Mouse (Mus musculus): ENCODE measurements at regions not wholly inside any gene's neighbourhood (a gene's known extent, or its start where the extent isn't known, plus 50 kb on each side); places are given as distances from the start of the nearest gene placed in this dataset.
A peak's percentile ranks its signal among the peaks of the same experiment; 100 is the strongest.

GRCm38 (mm10) chr17:51525219-51525618, 307.9 kb downstream of the Satb1 start:
- Histone ChIP-seq H3K4me2 (ENCODE audit: low read length) (no peak overlapping the region), H3K9me3 (replicated peaks; ENCODE audit: control insufficient read depth, low read length) (no peaks in the 10 kb centered on the region), H3K4me3 (ENCODE audit: low read depth, low read length) (no peak overlapping the region), H3K9ac (ENCODE audit: low read length) (no peak overlapping the region), H3K36me3 (ENCODE audit: control insufficient read depth, insufficient read depth, low read length) (no peaks in the 10 kb centered on the region), H3K4me1 (ENCODE audit: control insufficient read depth, insufficient read depth, low read length) (no peaks in the 10 kb centered on the region), H3K27me3 (replicated peaks; ENCODE audit: control insufficient read depth, insufficient read depth, low read length) (no peaks in the 10 kb centered on the region), H3K27ac (ENCODE audit: low read depth, low read length) (no peak overlapping the region)
- WGBS, result 65% methylated on average over 2 of the region's 2 CpGs
- ATAC-seq (no peak), DNase-seq (ENCODE audit: low spot score) (no peak)

GRCm38 (mm10) chr17:51511917-51512316, 321.2 kb downstream of the Satb1 start:
- Histone ChIP-seq H3K4me2 (ENCODE audit: low read length) (no peak overlapping the region), H3K4me1 (ENCODE audit: control insufficient read depth, insufficient read depth, low read length) (no peaks in the 10 kb centered on the region), H3K4me3 (ENCODE audit: low read depth, low read length) (no peak overlapping the region), H3K36me3 (ENCODE audit: control insufficient read depth, insufficient read depth, low read length) (no peaks in the 10 kb centered on the region), H3K9me3 (replicated peaks; ENCODE audit: control insufficient read depth, low read length) (no peaks in the 10 kb centered on the region), H3K9ac (ENCODE audit: low read length) (no peak overlapping the region), H3K27ac (ENCODE audit: low read depth, low read length) (no peak overlapping the region), H3K27me3 (replicated peaks; ENCODE audit: control insufficient read depth, insufficient read depth, low read length) (no peaks in the 10 kb centered on the region)
- DNase-seq (ENCODE audit: low spot score) (no peak), ATAC-seq (no peak)
- WGBS, result 66% methylated on average over 2 of the region's 2 CpGs

- Histone ChIP-seq H3K4me1 (ENCODE audit: control insufficient read depth, insufficient read depth, low read length) (no peaks in the 10 kb centered on the region), H3K9me3 (replicated peaks; ENCODE audit: control insufficient read depth, low read length) (no peaks in the 10 kb centered on the region), H3K36me3 (ENCODE audit: control insufficient read depth, insufficient read depth, low read length) (no peaks in the 10 kb centered on the region), H3K9ac (ENCODE audit: low read length) (no peak overlapping the region), H3K4me3 (ENCODE audit: low read depth, low read length) (no peak overlapping the region), H3K4me2 (ENCODE audit: low read length) (no peak overlapping the region), H3K27ac (ENCODE audit: low read depth, low read length) (no peak overlapping the region), H3K27me3 (replicated peaks; ENCODE audit: control insufficient read depth, insufficient read depth, low read length) (no peaks in the 10 kb centered on the region)
- ATAC-seq, result no peak
- no peak for DNase-seq (ENCODE audit: low spot score)
- WGBS, result 90% methylated on average over 10 of the region's 10 CpGs
Measured at GRCm38 (mm10) chr17:51500751-51501150, 321.6 kb upstream of the Tbc1d5 start.

GRCm38 (mm10) chr17:51499541-51499940, 320.4 kb upstream of the Tbc1d5 start:
- H3K9me3 ChIP-seq (replicated peaks; ENCODE audit: control insufficient read depth, low read length), result no peaks in the 10 kb centered on the region
- no peak overlapping the region for H3K4me2 ChIP-seq (ENCODE audit: low read length)
- no peak for DNase-seq (ENCODE audit: low spot score)
- no peaks in the 10 kb centered on the region for H3K36me3 ChIP-seq (ENCODE audit: control insufficient read depth, insufficient read depth, low read length)
- WGBS, result 87% methylated on average over 2 of the region's 2 CpGs
- H3K27ac ChIP-seq (ENCODE audit: low read depth, low read length), result no peak overlapping the region
- no peaks in the 10 kb centered on the region for H3K4me1 ChIP-seq (ENCODE audit: control insufficient read depth, insufficient read depth, low read length)
- no peak overlapping the region for H3K9ac ChIP-seq (ENCODE audit: low read length)
- H3K4me3 ChIP-seq (ENCODE audit: low read depth, low read length), result no peak overlapping the region
- no peak for ATAC-seq
- no peaks in the 10 kb centered on the region for H3K27me3 ChIP-seq (replicated peaks; ENCODE audit: control insufficient read depth, insufficient read depth, low read length)

DNA sequence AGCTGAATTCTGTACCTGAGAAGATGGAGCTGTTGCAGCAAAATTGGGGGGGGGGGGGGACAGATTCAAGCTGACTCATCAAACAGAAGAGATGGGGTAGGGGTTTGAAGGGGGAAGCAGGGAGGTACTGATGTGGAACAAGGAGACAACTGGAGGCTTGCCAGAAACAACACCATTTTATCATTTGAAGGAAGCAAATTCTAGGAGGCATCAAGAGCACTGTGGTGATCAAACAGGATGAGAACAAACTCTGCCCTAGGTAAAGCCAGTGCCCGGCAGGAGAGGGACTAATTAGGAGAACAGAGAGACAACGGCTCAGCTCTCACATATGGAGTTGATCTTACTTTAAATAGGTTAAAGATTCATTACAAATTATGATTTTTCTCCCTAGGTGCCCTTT, 315.9 kb upstream of the Tbc1d5 start:
- no peak overlapping the region for H3K9ac ChIP-seq (ENCODE audit: low read length)
- no peak overlapping the region for H3K27ac ChIP-seq (ENCODE audit: low read depth, low read length)
- H3K27me3 ChIP-seq (replicated peaks; ENCODE audit: control insufficient read depth, insufficient read depth, low read length), result no peaks in the 10 kb centered on the region
- H3K4me3 ChIP-seq (ENCODE audit: low read depth, low read length), result no peak overlapping the region
- no peaks in the 10 kb centered on the region for H3K9me3 ChIP-seq (replicated peaks; ENCODE audit: control insufficient read depth, low read length)
- no peaks in the 10 kb centered on the region for H3K36me3 ChIP-seq (ENCODE audit: control insufficient read depth, insufficient read depth, low read length)
- 54% methylated on average over 2 of the region's 2 CpGs for WGBS
- ATAC-seq (no peak), DNase-seq (ENCODE audit: low spot score) (peak; percentile 6)
- H3K4me1 ChIP-seq (ENCODE audit: control insufficient read depth, insufficient read depth, low read length), result no peaks in the 10 kb centered on the region
- no peak overlapping the region for H3K4me2 ChIP-seq (ENCODE audit: low read length)

DNA sequence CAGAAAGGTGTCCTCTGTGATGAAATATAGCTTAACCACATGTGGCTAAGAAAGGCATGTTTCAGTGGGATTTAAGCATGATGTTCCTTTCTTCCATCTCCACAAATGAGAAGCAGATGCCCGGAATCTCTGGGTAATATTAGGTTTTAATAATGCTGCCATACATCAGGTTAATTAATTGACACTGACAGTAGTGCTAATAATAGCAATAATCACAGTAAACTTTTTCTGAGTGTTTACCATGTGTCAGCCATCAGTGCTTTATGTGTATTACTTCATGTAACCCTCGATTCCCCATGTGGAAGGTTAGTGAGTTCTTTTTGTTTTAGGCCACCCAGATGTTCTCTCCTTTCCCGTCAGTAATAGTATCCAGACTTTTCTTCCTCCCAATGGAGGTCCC, 310.2 kb upstream of the Tbc1d5 start:
- H3K27me3 ChIP-seq (replicated peaks; ENCODE audit: control insufficient read depth, insufficient read depth, low read length), result no peaks in the 10 kb centered on the region
- H3K4me2 ChIP-seq (ENCODE audit: low read length), result no peak overlapping the region
- no peak overlapping the region for H3K27ac ChIP-seq (ENCODE audit: low read depth, low read length)
- DNase-seq (ENCODE audit: low spot score), result no peak
- 85% methylated on average over 3 of the region's 3 CpGs for WGBS
- no peak for ATAC-seq
- no peaks in the 10 kb centered on the region for H3K36me3 ChIP-seq (ENCODE audit: control insufficient read depth, insufficient read depth, low read length)
- no peak overlapping the region for H3K9ac ChIP-seq (ENCODE audit: low read length)
- no peak overlapping the region for H3K4me3 ChIP-seq (ENCODE audit: low read depth, low read length)
- no peaks in the 10 kb centered on the region for H3K4me1 ChIP-seq (ENCODE audit: control insufficient read depth, insufficient read depth, low read length)
- no peaks in the 10 kb centered on the region for H3K9me3 ChIP-seq (replicated peaks; ENCODE audit: control insufficient read depth, low read length)

GRCm38 (mm10) chr17:51487918-51488445, 308.8 kb upstream of the Tbc1d5 start:
- ATAC-seq, result no peak
- WGBS, result 95% methylated on average over 3 of the region's 3 CpGs
- H3K36me3 ChIP-seq (ENCODE audit: control insufficient read depth, insufficient read depth, low read length), result no peaks in the 10 kb centered on the region

DNA sequence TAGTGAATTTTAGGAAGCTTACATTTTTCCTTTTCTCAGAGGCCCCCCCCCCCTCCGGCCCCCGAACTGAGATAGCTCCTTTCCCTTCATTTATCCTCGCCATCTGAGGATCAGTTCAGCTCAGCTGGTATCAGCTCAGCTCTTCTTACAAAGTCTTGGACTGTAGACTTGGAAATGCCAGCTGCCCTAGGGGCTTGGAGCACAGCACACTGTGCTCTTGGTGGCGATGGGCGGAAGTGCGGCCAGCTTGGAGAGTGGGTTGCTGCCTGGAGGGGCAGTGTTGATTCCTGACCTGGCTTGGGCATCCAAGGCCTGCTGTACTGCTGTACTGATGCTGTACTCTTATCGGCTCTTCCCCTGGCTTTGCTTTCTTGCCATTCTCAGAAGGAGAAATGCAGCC, 298.7 kb upstream of the Tbc1d5 start:
- Histone ChIP-seq H3K9me3 (replicated peaks; ENCODE audit: control insufficient read depth, low read length) (no peaks in the 10 kb centered on the region), H3K9ac (ENCODE audit: low read length) (no peak overlapping the region), H3K27ac (ENCODE audit: low read depth, low read length) (no peak overlapping the region), H3K4me1 (ENCODE audit: control insufficient read depth, insufficient read depth, low read length) (no peaks in the 10 kb centered on the region), H3K27me3 (replicated peaks; ENCODE audit: control insufficient read depth, insufficient read depth, low read length) (no peaks in the 10 kb centered on the region), H3K4me3 (ENCODE audit: low read depth, low read length) (no peak overlapping the region), H3K36me3 (ENCODE audit: control insufficient read depth, insufficient read depth, low read length) (no peaks in the 10 kb centered on the region), H3K4me2 (ENCODE audit: low read length) (no peak overlapping the region)
- ATAC-seq (no peak), DNase-seq (ENCODE audit: low spot score) (no peak)
- 81% methylated on average over 7 of the region's 7 CpGs for WGBS

More at GRCm38 (mm10) chr17:51487918-51488445, 308.8 kb upstream of the Tbc1d5 start:
- DNase-seq (ENCODE audit: low spot score), result no peak
- Histone ChIP-seq H3K4me1 (ENCODE audit: control insufficient read depth, insufficient read depth, low read length) (no peaks in the 10 kb centered on the region), H3K9ac (ENCODE audit: low read length) (no peak overlapping the region), H3K27me3 (replicated peaks; ENCODE audit: control insufficient read depth, insufficient read depth, low read length) (no peaks in the 10 kb centered on the region), H3K4me3 (ENCODE audit: low read depth, low read length) (no peak overlapping the region), H3K4me2 (ENCODE audit: low read length) (no peak overlapping the region), H3K9me3 (replicated peaks; ENCODE audit: control insufficient read depth, low read length) (no peaks in the 10 kb centered on the region), H3K27ac (ENCODE audit: low read depth, low read length) (no peak overlapping the region)

GRCm38 (mm10) chr17:51477404-51477803, 298.3 kb upstream of the Tbc1d5 start:
- H3K9ac ChIP-seq (ENCODE audit: low read length), result no peak overlapping the region
- ATAC-seq (no peak), DNase-seq (ENCODE audit: low spot score) (no peak)
- H3K4me1 ChIP-seq (ENCODE audit: control insufficient read depth, insufficient read depth, low read length), result no peaks in the 10 kb centered on the region
- H3K27ac ChIP-seq (ENCODE audit: low read depth, low read length), result no peak overlapping the region
- H3K9me3 ChIP-seq (replicated peaks; ENCODE audit: control insufficient read depth, low read length), result no peaks in the 10 kb centered on the region
- no peaks in the 10 kb centered on the region for H3K36me3 ChIP-seq (ENCODE audit: control insufficient read depth, insufficient read depth, low read length)
- 84% methylated on average over 8 of the region's 8 CpGs for WGBS
- H3K4me2 ChIP-seq (ENCODE audit: low read length), result no peak overlapping the region
- H3K27me3 ChIP-seq (replicated peaks; ENCODE audit: control insufficient read depth, insufficient read depth, low read length), result no peaks in the 10 kb centered on the region
- no peak overlapping the region for H3K4me3 ChIP-seq (ENCODE audit: low read depth, low read length)
